Mouse (Mus musculus) MEL (cell line): ENCODE results near the gene Ube2e1.

Experiments used
- CTCF ChIP-seq, 3 experiments: IDR thresholded peaks in 2 of 3; conservative IDR thresholded peaks in 1 of 3; 2 replicates each; pipeline ENCODE4 v1.5.1; 2011 to 2012; ENCODE audit warnings: low read length in 3 of 3, low read depth in 2 of 3, mild to moderate bottlenecking in 2 of 3, improper control_type of control experiment in 1 of 3, inconsistent platforms in 1 of 3, mixed read lengths in 1 of 3, moderate library complexity in 1 of 3; ENCODE audit not compliant: control insufficient read depth in 1 of 3, insufficient read depth in 1 of 3, poor library complexity in 1 of 3, severe bottlenecking in 1 of 3
- EP300 ChIP-seq, 2 experiments: IDR thresholded peaks; 2 replicates each; pipeline ENCODE4 v1.6.1; 2011; ENCODE audit warnings: improper control_type of control experiment in 2 of 2, low read length in 2 of 2, low read depth in 1 of 2, mild to moderate bottlenecking in 1 of 2
- HCFC1 ChIP-seq: IDR thresholded peaks from 2 replicates; pipeline ENCODE4 v1.6.1; 2012; ENCODE audit warnings: low read depth, mild to moderate bottlenecking, inconsistent platforms, low read length, improper control_type of control experiment, moderate library complexity
- MAFK ChIP-seq: IDR thresholded peaks from 2 replicates; pipeline ENCODE4 v1.6.1; 2011; ENCODE audit warnings: low read depth, mild to moderate bottlenecking, low read length, improper control_type of control experiment, borderline replicate concordance
- POLR2A ChIP-seq, 2 experiments: IDR thresholded peaks; 2 replicates each; pipeline ENCODE4 v1.6.1; 2011 to 2012; ENCODE audit warnings: low read length in 2 of 2, mild to moderate bottlenecking in 2 of 2, control low read depth in 1 of 2, improper control_type of control experiment in 1 of 2, low read depth in 1 of 2, moderate library complexity in 1 of 2; ENCODE audit not compliant: control insufficient read depth in 1 of 2, insufficient read depth in 1 of 2, poor library complexity in 1 of 2
- POLR2AphosphoS5 ChIP-seq: IDR thresholded peaks from 2 replicates; pipeline ENCODE4 v1.6.1; 2012; ENCODE audit warnings: low read depth, borderline replicate concordance, mild to moderate bottlenecking, inconsistent platforms, low read length, moderate library complexity, mixed read lengths
- SMC3 ChIP-seq: IDR thresholded peaks from 2 replicates; pipeline ENCODE4 v1.6.1; 2011; ENCODE audit warnings: low read depth, low read length, improper control_type of control experiment
- TAL1 ChIP-seq: IDR thresholded peaks from 2 replicates; pipeline ENCODE4 v1.6.1; 2012; ENCODE audit warnings: mild to moderate bottlenecking, inconsistent platforms, low read length, moderate library complexity, mixed read lengths
- UBTF ChIP-seq: IDR thresholded peaks from 2 replicates; pipeline ENCODE4 v1.6.1; 2012; ENCODE audit warnings: low read depth, mild to moderate bottlenecking, inconsistent platforms, low read length, improper control_type of control experiment, moderate library complexity, borderline replicate concordance; ENCODE audit not compliant: insufficient read depth
- ZC3H11A ChIP-seq: IDR thresholded peaks from 2 replicates; pipeline ENCODE4 v1.6.1; 2012; ENCODE audit warnings: low read depth, mild to moderate bottlenecking, inconsistent platforms, low read length, improper control_type of control experiment

DNA sequence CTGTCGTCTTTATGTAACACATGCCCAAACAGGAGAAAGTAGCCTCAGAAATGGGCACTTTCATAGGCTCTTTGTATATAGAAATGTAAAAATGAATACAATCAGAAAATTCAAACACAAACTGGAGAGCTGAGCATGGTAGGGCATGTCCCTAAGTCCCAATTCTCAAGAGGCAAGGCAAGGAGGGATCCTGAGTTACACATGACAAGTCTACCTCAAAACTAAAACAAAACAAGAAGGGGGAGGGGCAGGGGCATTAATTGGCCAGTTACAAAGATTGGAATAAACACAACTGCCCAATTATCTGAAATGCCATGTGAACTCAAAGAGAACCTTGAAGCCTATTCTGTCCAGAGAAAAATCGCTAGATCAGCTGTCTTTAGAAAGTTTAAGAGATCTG, 98.6 kb downstream of the Ube2e1 start:
- TF ChIP-seq POLR2A (IDR thresholded peaks at IDR 0.05; ENCODE audit: control insufficient read depth in 1 of 2, insufficient read depth in 1 of 2, low read depth in 1 of 2, low read length in 2 of 2, poor library complexity in 1 of 2), result no peak
- TF ChIP-seq EP300 (IDR thresholded peaks at IDR 0.05; ENCODE audit: low read depth in 1 of 2, low read length in 2 of 2), result no peak
- no peak for TF ChIP-seq SMC3
- TF ChIP-seq UBTF, result no peak
- no peak for TF ChIP-seq CTCF (IDR thresholded peaks at IDR 0.05 in 2 of 3, conservative IDR thresholded peaks at IDR 0.05 in 1 of 3; ENCODE audit: control insufficient read depth in 1 of 3, insufficient read depth in 1 of 3, low read depth in 2 of 3, low read length in 3 of 3, poor library complexity in 1 of 3, severe bottlenecking in 1 of 3)
- TF ChIP-seq ZC3H11A, result no peak
- TF ChIP-seq HCFC1, result no peak
- no peak for TF ChIP-seq TAL1
- no peak for TF ChIP-seq POLR2AphosphoS5
- TF ChIP-seq MAFK, result no peak
